Mouse (Mus musculus) induced T-regulatory cell, adult 2 months (primary cell): ENCODE data around the gene Smim14.

Source experiments
- DNase-seq: peaks from one replicate; pipeline ENCODE4 v3.0.0-alpha.2; 2012; ENCODE audit warnings: low read depth

The Smim14 gene

DNA sequence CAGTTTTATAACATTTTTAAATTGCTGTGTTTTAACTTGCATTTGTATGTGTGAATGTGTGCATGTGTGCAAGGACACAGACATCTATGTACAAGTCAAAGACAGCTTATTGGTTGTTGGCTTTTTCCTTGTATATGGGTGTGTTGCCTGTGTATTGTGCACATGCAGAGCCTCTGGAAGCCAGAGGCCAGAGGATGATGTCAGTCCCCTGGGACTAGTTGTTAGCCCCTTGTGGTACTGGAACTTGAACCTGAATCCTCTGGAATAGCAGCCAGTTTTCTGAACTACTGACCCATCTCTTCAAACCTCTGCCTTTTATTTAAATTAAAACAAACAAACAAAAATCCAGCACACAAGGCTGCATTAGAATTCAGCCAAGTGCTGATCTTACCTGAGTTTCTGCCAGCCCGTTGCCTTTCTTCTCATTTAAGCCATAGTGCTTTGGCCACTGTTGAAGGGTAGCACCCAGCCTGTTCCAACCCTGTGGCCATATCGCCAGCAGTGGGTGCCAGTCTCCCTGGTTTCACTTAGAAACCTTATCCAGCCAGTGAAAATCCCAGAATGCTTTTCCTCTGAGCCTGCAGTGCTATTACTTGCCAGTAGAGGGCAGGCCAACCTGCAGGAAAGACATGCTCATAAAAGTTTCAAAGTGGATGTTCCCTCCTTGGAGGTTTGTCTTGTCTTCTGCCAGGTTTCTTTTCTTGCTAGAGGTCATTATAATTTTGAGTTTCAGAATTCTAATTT lies 135.6 kb downstream of the Smim14 start:
- DNase-seq = peak; percentile 86
